Mouse (Mus musculus): ENCODE data around the gene Syngap1. TPM values are rescaled to one million over a fixed set of nuclear protein-coding genes. Genes with fewer than 3 reads are reported as not detected.

Gene Syngap1
- total and polyA plus RNA-seq, 3 experiments: 2.7 to 24.6 TPM; not detected in 1

- DNase-seq (ENCODE audit: low read depth, low spot score): no peak
- no peak overlapping the region for H3K4me3 ChIP-seq (ENCODE audit: control insufficient read depth in 1 of 2, insufficient read depth in 1 of 2, low read depth in 2 of 2, low read length in 2 of 2)
- H3K9me3 ChIP-seq (replicated peaks; ENCODE audit: insufficient read depth, low read length): no peaks in the 10 kb centered on the region
- H3K27me3 ChIP-seq (ENCODE audit: control insufficient read depth in 1 of 2, insufficient read depth in 2 of 2, low read length in 2 of 2): no peaks in the 10 kb centered on the region
- H3K4me1 ChIP-seq (ENCODE audit: control insufficient read depth in 1 of 2, insufficient read depth in 2 of 2, low read length in 2 of 2): no peaks in the 10 kb centered on the region; a peak in 1 of 4 replicates
- H3K79me2 ChIP-seq (ENCODE audit: control insufficient read depth, insufficient read depth, low read length, poor library complexity): no peaks in the 10 kb centered on the region
- no peaks in the 10 kb centered on the region for H3K36me3 ChIP-seq (ENCODE audit: control insufficient read depth in 1 of 2, insufficient read depth in 2 of 2, low read length in 2 of 2)
- TF ChIP-seq HCFC1 (IDR thresholded peaks at IDR 0.05; ENCODE audit: low read depth, low read length) (no peak), ZMIZ1 (IDR thresholded peaks at IDR 0.05; ENCODE audit: low read depth, low read length) (no peak), SIN3A (IDR thresholded peaks at IDR 0.05; ENCODE audit: low read length) (no peak), TAL1 (IDR thresholded peaks at IDR 0.05; ENCODE audit: low read length) (no peak), USF1 (IDR thresholded peaks at IDR 0.05; ENCODE audit: low read depth, low read length) (no peak), GABPA (IDR thresholded peaks at IDR 0.05; ENCODE audit: low read depth, low read length) (no peak), POLR2AphosphoS5 (IDR thresholded peaks at IDR 0.05; ENCODE audit: borderline replicate concordance, low read depth, low read length) (no peak), MXI1 (IDR thresholded peaks at IDR 0.05; ENCODE audit: low read depth, low read length) (no peak), SMC3 (IDR thresholded peaks at IDR 0.05; ENCODE audit: low read depth, low read length) (no peak), USF2 (IDR thresholded peaks at IDR 0.05; ENCODE audit: borderline replicate concordance in 1 of 2, insufficient read depth in 1 of 2, low read depth in 1 of 2, low read length in 2 of 2) (no peak)
- no peak overlapping the region for H3K9ac ChIP-seq (ENCODE audit: control insufficient read depth, low read depth, low read length, poor library complexity, severe bottlenecking)
- H3K27ac ChIP-seq (ENCODE audit: control insufficient read depth, low read depth, low read length): no peak overlapping the region
These were observed 57.2 kb downstream of the Syngap1 start for GRCm38 (mm10) chr17:26998283-26998682.

DNA sequence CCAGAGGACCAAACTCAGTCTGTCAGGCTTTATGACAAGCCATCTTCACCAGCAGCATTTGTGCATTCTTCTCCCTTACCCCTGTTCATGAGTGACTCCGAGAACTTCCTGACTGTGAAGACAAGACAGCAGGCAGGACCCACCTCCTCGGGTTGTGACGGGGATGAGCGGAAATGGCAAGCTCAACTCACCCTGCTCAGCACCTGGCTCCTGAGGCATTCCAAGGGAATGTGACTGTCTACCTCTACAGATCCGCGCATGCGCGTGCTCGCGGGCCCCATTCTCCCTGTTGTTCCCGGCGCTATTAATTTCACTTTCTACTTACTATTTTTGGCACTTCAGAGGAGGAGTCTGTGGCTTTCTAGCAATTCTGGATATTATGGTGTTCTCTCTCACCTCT is 58.9 kb downstream of the Syngap1 start:
- H3K9ac ChIP-seq (ENCODE audit: control insufficient read depth, low read depth, low read length, poor library complexity, severe bottlenecking): no peak overlapping the region
- H3K4me3 ChIP-seq (ENCODE audit: control insufficient read depth in 1 of 2, insufficient read depth in 1 of 2, low read depth in 2 of 2, low read length in 2 of 2): no peak overlapping the region
- no peak for DNase-seq (ENCODE audit: low read depth, low spot score)

More for the DNA sequence above, 58.9 kb downstream of the Syngap1 start:
- H3K27me3 ChIP-seq (ENCODE audit: control insufficient read depth in 1 of 2, insufficient read depth in 2 of 2, low read length in 2 of 2): no peaks in the 10 kb centered on the region
- no peaks in the 10 kb centered on the region for H3K36me3 ChIP-seq (ENCODE audit: control insufficient read depth in 1 of 2, insufficient read depth in 2 of 2, low read length in 2 of 2)
- TF ChIP-seq UBTF (IDR thresholded peaks at IDR 0.05; ENCODE audit: borderline replicate concordance, insufficient read depth, low read depth, low read length) (no peak), RAD21 (IDR thresholded peaks at IDR 0.05; ENCODE audit: low read depth, low read length) (no peak), TCF12 (IDR thresholded peaks at IDR 0.05; ENCODE audit: low read depth, low read length) (no peak), ZKSCAN1 (IDR thresholded peaks at IDR 0.05; ENCODE audit: low read depth, low read length) (no peak), GABPA (IDR thresholded peaks at IDR 0.05; ENCODE audit: low read depth, low read length) (no peak), ZMIZ1 (IDR thresholded peaks at IDR 0.05; ENCODE audit: low read depth, low read length) (no peak), MXI1 (IDR thresholded peaks at IDR 0.05; ENCODE audit: low read depth, low read length) (no peak), RCOR1 (IDR thresholded peaks at IDR 0.05; ENCODE audit: low read depth, low read length) (no peak), ETS1 (IDR thresholded peaks at IDR 0.05; ENCODE audit: low read depth, low read length) (no peak), POLR2A (IDR thresholded peaks at IDR 0.05; ENCODE audit: control insufficient read depth in 1 of 2, insufficient read depth in 1 of 2, low read depth in 1 of 2, low read length in 2 of 2, poor library complexity in 1 of 2) (no peak), CHD1 (IDR thresholded peaks at IDR 0.05; ENCODE audit: low read depth, low read length) (no peak), MAZ (IDR thresholded peaks at IDR 0.05; ENCODE audit: low read depth, low read length) (no peak), MYB (IDR thresholded peaks at IDR 0.05; ENCODE audit: low read depth, low read length) (no peak)
- no peaks in the 10 kb centered on the region for H3K79me2 ChIP-seq (ENCODE audit: control insufficient read depth, insufficient read depth, low read length, poor library complexity)
- H3K27ac ChIP-seq (ENCODE audit: control insufficient read depth, low read depth, low read length): no peak overlapping the region
- H3K4me1 ChIP-seq (ENCODE audit: control insufficient read depth in 1 of 2, insufficient read depth in 2 of 2, low read length in 2 of 2): no peaks in the 10 kb centered on the region; a peak in 1 of 4 replicates
- no peaks in the 10 kb centered on the region for H3K9me3 ChIP-seq (replicated peaks; ENCODE audit: insufficient read depth, low read length)

All from MEL (cell line).